Mouse (Mus musculus) CD8-positive naive resting alpha-beta T cell, adult 2 months (primary cell): ENCODE results near the gene Bcl2l11.
A peak's percentile ranks its signal among the peaks of the same experiment; 100 is the strongest.

ENCODE experiments used
- DNase-seq, 2 experiments: peaks; one replicate each; pipeline ENCODE4 v3.0.0; 2022; ENCODE audit warnings: low read depth in 2 of 2, low spot score in 2 of 2

Gene Bcl2l11

GRCm38 (mm10) chr2:128137480-128138276 lies 11.8 kb downstream of the Bcl2l11 start:
- no peak for DNase-seq

- no peak for DNase-seq
These were observed 13.1 kb downstream of the Bcl2l11 start for GRCm38 (mm10) chr2:128138924-128139323.

- DNase-seq = no peak
These were observed 13.9 kb downstream of the Bcl2l11 start for GRCm38 (mm10) chr2:128139781-128140180.

DNA sequence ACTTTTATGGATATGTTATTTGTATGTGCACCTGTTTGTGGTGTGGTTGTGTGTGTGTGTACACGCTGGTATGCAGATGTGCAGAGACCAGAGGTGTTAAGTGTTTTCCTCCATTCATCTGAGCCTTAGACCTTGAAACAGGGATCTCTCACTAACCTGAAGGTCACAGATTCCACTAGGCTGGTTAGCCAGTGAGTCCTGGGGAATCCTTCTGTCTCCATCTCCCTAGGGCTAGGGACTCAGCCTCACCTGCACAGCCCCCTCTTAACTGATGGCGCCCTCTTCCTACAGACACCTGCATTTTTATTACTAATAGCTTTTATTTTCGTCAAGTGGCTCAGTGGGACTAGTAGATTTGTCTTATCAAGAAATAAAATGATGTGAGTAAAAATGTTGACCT lies 14.3 kb downstream of the Bcl2l11 start:
- DNase-seq = no peak

- no peak for DNase-seq
These were observed 18.2 kb downstream of the Bcl2l11 start for GRCm38 (mm10) chr2:128143992-128144391.

- DNase-seq = no peak
These were observed 19.6 kb downstream of the Bcl2l11 start for GRCm38 (mm10) chr2:128145433-128145832.

DNA sequence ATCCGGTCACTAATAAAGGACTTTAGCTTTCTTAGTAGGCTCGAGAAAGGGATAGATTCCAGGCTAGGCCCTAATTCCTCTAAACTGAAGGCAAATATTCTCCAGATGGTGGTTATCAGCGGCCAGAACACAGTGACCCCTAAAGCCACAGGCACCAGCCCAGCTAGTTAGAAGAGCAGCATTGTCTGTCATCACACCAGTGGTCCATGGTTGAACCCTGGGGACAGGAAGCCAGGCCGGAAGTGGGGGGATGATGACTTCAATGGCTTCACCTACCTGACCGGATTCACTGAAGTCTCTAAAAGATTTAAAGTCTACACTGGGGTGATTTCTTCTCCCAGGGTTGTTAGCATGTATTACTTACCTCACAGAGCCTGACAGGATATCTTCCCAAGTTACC lies 23.8 kb downstream of the Bcl2l11 start:
- DNase-seq = no peak

- no peak for DNase-seq
These were observed 26.4 kb downstream of the Bcl2l11 start for GRCm38 (mm10) chr2:128152211-128152610.

GRCm38 (mm10) chr2:128152845-128153550 lies 27.2 kb downstream of the Bcl2l11 start:
- DNase-seq = peak; percentile 61 to 66

DNA sequence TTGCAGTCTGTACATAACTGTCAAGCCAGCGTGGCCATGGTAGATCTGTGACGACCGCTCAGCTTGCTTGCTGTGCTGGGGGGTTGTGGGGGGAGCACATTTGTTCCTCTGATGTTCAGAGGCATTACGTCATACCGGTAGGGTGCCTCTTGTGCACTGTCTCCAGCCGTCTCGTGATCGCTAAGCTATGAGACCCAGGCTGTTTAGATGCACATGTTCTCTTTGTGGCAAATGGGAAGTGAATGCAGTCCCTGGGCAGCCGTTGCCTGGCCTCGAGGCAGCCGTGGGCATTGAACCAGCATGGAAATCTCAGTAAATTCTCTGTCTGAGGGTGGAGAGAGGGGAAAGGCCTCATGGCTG lies 27.7 kb downstream of the Bcl2l11 start:
- DNase-seq = no peak

DNA sequence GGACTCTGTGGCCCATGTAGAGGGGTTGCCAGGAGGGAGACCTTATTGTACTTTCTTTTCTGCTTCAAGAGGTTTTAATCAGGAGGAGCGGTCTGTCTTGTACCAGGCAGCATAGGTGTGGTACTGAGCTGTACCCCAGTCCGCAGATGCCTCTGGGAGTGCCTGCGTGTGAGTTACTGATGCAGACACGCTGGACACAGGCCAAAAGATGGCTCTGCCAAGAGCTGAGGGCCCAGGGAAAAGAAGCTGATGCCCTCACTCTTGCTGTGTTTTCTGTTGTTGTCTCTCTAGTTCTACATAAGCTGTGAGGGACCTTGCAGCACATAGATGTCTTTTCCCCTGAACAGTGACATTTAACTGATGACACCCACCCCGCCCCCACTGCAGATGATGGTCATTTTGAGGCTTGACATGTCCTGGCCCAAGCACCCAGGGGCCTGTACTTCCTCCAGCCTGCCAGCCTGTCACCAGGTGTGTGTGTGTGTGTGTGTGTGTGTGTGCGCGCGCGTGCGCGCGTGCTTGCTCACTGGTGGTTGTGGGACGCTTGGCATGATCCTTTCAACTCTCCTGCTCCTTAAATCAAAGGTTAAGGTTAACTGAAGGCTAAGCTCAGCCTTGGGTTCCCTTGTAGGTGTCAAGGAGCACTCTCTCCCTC lies 29.7 kb downstream of the Bcl2l11 start:
- no peak for DNase-seq

GRCm38 (mm10) chr2:128156067-128156462 lies 30.2 kb downstream of the Bcl2l11 start:
- peak in 1 of 2 experiments; percentile 25 for DNase-seq

GRCm38 (mm10) chr2:128156557-128157412 lies 30.9 kb downstream of the Bcl2l11 start:
- DNase-seq = no peak

GRCm38 (mm10) chr2:128158734-128159410 lies 33.0 kb downstream of the Bcl2l11 start:
- DNase-seq = peak in 1 of 2 experiments; percentile 35

DNA sequence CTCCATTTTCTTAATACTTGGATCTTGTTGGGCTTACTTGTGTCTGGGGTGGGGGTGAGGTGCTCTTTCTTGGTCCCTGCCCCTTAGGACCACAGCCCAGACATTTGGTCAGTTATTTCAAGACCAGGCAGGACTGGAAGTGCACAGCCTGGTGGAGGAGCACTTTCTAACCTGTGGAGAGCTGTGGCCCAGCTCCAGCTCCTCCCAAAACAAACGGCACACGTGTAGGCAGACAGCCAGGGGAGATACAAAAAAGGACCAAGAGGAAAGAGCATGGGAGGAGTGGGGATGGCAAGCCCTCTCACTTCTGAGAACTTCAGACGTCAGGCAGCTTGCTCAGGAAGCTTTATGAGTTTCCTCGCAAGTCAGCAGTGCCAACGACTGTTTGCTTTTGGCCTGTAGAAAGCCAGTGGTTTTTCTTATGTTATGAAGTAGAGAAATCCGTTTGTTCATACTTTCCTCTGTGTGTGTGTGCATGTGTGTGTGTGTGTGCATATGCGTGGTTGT lies 33.8 kb downstream of the Bcl2l11 start:
- DNase-seq = no peak

DNA sequence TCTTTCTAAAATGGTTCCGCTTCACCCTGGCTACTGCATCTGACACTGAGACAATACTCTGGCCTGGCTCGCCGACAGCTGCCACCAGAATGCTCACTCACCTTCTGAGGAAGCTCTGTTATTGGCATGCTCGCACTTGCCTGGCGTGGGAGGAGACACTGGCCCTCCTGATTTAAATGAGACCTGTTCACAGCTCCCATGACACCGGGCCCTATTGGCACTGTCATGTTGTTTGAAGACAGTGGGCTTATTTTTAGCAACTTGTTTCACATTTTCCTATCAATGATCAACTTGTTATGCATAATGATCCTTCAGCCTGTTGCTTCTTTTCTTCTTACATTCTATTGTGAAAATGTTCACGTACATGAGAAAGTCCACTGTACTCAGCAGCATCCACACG lies 37.3 kb downstream of the Bcl2l11 start:
- DNase-seq = no peak

DNA sequence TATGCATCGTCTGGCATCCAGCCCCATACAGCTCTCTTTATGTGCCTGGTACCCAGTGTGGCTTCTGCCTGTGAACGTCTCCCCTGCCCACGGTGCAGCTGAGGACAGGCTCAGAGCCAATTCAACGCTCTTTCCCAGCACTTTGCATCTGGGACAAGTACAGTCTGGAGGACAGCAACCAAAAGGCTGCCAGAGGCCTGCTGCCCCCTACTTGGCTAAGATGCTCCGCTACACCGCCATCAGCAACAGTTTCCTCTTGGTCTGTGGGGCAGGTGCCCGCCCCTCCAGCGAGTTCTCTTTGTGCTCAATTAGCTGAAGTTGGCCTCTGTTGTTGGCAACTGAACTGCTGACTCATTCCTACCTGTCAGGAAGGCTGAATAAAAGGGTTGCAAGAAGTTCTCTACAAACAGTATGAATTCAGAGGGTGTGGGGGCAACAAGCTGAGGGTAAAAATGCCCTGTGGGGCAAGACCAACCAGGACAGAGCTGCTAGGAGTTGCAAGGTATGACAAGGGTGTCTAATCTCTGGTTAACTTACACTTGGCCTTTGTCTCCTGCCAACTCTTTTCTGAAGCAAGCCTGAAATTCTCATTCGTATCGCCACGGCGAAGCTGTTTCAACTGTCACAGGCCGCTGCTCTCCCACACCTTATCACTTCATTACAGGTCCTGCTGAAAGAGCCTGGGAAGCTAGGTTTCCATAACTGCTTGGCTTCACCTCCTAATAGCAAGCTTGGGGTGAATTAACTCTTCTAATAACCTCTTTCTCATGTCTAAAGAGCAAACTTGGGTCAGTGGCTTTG lies 41.0 kb downstream of the Bcl2l11 start:
- DNase-seq = no peak

GRCm38 (mm10) chr2:128167930-128168329 lies 42.1 kb downstream of the Bcl2l11 start:
- no peak for DNase-seq

DNA sequence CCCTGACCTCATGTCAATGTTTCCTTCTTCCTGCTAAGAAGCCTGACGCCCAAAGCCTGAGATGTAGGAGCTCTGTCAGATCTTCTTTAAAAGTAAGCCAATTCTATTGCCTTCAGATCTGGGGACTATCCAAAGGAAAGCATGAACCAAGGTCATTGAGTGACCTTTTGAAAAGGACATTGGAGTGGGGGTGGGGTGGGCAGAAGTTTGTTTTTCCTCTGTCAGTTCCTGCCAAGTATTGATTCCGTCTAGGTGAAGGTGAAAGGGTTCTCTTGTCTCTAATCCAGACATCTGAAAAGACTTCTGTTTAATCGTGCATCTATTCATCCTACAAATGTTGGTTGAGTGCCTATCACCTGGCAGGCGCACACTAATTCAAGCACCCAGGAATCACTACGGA lies 43.6 kb downstream of the Bcl2l11 start:
- DNase-seq = no peak

- no peak for DNase-seq
These were observed 44.1 kb downstream of the Bcl2l11 start for GRCm38 (mm10) chr2:128169972-128170371.
